Mouse (Mus musculus) urinary bladder, postnatal 36 days (tissue): Measurements from ENCODE around the gene Capns1.
A peak's percentile ranks its signal among the peaks of the same experiment; 100 is the strongest.

Experiments
- DNase-seq, 2 experiments: peaks; one replicate each; pipeline ENCODE4 v3.0.0; 2022; ENCODE audit warnings: low spot score in 2 of 2, mixed read lengths in 1 of 2

The Capns1 gene

DNA sequence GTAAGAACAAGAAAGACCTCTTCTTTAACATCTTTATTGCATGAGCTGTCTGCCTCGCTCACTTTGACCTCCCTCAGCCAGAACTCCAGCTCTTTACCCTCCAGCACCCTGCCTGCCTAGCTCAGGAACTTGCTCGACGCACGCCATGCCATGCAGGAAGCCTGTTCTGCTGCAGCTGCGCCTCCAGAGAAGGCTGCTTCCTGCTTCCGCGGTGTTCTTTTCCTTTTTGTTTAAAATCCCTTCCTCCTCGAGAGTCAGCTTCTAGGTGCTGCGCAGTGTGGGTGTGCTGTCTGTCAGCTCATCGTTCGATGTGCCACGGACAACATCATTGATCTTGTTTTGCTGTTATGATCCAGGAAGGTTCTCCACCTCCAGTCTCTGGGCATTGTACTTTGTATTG lies 22.1 kb downstream of the Capns1 start:
- no peak for DNase-seq

DNA sequence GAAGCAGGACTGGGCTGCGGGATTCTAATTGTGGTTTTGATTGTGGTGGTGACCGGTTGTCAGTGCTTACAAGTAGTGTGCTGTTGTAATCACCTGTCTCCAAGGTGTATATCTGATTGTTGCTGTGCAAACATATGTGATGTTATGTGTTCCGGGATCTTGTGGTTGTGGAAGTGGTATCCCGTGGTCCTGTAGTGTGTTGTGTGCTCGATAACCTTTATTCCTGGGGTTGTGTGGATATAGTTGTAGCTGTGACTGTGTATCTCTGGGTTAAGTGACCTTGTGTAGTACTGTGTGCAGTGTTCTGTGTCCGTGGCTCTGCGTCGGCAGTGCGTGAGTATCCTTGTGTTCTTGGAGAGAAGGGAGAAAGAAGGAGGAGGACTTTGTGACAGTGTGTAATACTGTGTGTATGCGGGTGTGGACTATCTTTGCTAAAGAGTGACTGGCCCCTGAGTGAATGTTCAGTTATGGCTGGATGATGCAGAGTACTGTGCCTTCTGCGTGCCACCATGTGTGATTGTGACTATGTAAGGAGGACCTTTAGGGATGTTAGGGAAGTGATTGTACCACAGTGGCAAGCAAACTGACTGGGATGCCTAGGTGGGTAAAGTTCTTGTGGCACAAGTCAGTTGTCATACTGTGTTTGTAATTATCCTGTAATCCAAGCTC lies 28.2 kb downstream of the Capns1 start:
- DNase-seq, result no peak

DNA sequence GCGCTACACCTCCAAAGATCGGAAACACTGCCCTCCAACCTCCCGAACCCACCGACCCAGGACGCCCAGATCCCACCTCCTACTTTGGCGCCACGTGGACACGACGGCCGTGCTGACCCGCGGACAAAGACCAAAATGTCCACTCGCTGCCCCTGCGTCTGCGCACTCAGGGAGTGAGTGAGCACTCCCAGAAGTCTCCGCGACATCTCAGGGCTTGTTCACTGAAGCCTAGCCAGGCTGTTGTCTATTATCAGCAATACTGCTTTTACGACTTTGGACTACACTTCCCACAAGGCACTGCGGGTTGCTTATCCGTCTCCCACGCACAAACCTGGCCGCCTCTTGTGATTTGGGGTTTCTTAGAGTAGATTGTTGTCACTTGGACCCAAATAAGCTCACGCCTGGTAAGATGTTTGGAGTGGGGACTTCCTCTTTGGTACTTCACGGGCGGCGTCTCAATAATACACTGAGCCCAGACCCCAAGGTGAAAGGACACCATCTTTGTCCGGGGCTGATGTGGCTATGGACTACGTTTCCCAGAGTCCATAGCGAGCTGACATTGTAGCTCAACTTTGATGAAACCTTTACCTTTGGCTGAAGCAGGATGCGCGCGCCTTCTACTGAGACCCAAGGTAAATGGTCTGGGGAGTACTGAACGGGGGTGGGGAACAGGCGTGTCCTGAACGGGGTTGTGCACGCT lies 28.9 kb downstream of the Capns1 start, which contains the start of gene Zfp146:
Zfp146 (minus strand) TSS at position 168 of the 700 bp plus-strand sequence.
- peak; percentile 90 for DNase-seq

GRCm38 (mm10) chr7:30168914-30169582 lies 29.6 kb downstream of the Capns1 start:
- DNase-seq, result no peak

DNA sequence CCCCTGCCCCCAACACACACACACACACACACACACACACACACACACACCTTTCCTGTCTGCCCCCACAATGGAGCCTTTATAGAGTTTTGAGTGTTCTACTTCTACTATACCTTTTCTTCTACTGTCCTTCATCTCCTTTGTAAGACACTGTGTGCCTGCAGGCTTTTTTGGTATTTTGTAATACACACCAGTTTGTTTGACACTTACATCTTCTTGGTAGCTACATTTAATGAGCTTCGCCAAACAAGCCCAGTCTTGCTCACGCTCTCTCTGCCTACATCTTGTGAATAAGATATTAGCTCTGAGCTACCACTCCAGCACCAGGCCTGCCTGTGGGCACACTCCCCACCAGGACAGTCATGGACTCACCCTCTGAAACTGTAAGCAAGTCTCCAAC lies 33.9 kb downstream of the Capns1 start:
- no peak for DNase-seq

- no peak for DNase-seq
These were observed 35.5 kb downstream of the Capns1 start for GRCm38 (mm10) chr7:30163113-30163512.

DNA sequence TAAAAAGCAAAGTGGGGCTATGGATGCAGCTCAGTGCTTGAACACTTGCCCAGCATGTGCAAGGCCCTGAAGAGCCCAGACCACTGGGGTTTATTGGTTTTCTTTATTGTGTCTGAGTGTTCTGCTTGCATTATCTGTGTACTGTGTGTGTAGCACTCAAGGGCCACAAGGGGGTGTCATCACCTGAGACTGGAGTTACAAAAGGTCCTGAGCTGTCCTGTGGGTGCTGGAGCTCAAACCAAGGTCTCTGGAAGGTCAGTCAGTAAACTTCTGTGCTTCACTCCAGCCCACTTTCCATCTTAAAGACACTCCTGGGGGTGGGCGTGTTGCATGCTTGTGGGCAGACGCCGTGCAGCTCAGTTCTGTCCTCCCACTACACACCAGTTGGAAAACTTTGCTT lies 43.1 kb downstream of the Capns1 start:
- no peak for DNase-seq

DNA sequence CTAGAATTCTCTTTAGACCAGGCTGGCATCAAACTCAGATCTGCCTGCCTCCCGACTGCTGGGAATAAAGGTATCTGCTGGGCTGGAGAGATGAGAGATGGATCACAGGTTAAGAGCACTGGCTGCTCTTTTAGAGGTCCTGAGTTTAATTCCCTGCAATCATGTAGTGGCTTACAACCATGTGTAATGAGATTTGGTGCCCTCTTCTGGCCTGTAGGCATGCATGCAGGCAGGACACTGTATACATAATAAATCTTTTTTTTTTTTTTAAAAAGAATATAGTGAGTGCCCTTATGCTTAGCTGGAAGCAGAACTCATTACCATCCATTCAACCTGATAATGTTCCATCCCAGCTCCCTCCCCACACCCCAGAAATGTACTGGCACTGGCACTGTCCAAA lies 44.6 kb downstream of the Capns1 start:
- no peak for DNase-seq

DNA sequence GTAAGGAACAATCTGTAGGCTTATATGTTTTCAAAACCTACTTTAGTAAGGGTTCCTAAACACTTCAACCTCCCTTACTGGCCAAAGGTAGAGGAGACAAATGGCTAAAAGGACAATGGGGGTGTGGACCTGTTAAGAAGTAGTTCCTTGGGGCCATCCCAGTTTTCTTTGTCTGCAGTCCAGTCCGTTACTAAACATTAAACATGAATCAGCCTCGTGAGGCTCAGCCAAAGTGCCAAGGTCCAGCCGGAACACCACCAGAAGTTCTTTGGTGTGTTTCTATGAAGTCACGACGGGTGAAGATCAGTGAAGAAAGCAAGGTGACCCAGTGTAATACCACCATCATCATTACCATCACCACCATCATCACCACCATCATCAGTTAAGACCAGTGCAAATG lies 51.6 kb downstream of the Capns1 start:
- no peak for DNase-seq

- peak; percentile 2 to 40 for DNase-seq
These were observed 54.9 kb downstream of the Capns1 start for GRCm38 (mm10) chr7:30143555-30144209.

DNA sequence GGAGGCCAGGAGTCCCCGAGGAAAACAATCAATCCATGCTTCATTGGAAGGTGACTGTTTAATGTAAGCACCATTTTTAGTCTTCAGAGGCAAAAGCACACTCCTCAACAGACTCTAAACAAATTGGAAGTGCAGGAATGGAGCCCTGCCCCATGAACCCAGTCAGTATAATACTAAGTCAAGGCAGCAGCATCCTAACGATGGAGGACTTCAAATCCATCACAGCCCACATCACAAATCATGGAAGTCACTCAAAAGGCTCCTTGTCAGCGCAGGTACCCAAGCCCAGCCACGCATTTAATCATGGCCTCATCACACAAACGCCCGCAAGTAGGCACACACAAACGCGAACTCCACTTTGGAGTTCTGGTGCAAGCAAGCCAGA lies 55.4 kb downstream of the Capns1 start:
- no peak for DNase-seq
